Mouse (Mus musculus): Measurements from ENCODE around the gene Orai1.

The Orai1 gene

DNA sequence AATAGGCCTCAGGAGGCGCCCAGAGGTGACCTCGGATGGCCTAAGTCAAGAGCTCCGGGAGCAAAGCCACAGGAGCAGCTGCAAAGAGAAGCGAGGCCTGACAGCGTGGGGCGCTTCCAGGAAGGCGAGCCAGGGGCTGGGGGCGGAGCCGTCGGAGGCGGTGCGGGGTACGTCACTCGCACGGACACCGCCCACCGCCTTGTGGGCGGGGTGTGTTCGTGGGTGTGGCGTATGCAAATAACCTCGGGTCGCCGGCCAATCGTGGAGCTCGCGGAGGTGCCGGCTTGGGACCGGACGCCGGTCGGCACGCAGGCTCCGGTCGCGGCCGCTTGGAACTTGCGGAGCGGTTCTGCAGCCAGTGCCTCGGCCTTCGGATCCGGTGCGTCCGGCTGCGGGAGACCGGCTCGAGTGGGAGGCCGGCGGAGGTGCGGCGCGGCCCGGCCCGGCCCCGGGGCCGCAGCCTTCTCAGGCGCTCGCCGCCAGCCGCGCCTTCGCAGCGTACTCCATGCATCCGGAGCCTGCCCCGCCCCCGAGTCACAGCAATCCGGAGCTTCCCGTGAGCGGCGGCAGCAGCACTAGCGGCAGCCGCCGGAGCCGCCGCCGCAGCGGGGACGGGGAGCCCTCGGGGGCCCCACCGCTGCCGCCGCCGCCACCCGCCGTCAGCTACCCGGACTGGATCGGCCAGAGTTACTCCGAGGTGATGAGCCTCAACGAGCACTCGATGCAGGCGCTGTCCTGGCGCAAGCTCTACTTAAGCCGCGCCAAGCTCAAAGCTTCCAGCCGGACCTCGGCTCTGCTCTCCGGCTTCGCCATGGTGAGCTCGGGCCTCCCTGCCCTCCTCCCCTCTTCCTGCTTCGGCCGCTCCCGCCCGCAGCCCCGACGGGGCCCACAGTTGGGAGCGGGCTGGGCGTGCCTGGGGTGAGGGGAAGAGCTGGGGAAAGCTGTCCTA lies at the start of gene Orai1:
Gene Orai1, plus strand, starts transcription at position 322 of the 949 bp plus-strand sequence.
- in situ Hi-C loops (cut with MboI; ENCODE audit: unreplicated experiment in 2 of 2) = loop anchor here (5.0 kb wide), 2 partner anchors 48 to 88 kb away; no protein-coding TSS in a partner anchor

GRCm38 (mm10) chr5:122965427-122965826 lies 49.4 kb upstream of the Orai1 start:
- in situ Hi-C loops (cut with MboI; ENCODE audit: unreplicated experiment in 2 of 2) = loop anchor here (5.0 to 25.0 kb wide), 5 partner anchors 42 to 209 kb away; partner anchors contain the start of genes Morn3 (in 1 of the 2) and Psmd9 (in 1 of the 2)

DNA sequence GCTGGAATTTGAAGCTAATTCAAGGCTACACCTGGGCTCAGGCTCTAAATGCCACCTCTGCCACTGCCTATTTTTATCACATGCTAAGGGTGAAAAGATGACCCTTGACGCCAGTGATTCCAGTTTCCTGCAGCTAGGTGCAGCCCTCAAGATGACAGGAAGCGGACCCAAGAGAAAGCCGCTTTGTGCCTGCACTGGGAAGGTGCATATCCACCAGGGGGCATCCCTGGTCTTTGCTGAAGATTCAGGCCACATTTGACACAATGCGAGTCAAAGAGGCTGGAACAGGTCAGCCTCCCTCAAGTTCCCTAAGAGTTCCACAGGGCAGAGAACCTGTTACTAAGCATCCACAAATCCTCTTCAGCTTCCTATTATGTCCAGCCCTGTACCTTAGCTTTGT lies 46.6 kb upstream of the Orai1 start:
- in situ Hi-C loops (cut with MboI; ENCODE audit: unreplicated experiment in 2 of 2) = loop anchor here (5.0 to 25.0 kb wide), 5 partner anchors 39 to 206 kb away; partner anchors contain the start of genes Morn3 (in 1 of the 2) and Psmd9 (in 1 of the 2)

DNA sequence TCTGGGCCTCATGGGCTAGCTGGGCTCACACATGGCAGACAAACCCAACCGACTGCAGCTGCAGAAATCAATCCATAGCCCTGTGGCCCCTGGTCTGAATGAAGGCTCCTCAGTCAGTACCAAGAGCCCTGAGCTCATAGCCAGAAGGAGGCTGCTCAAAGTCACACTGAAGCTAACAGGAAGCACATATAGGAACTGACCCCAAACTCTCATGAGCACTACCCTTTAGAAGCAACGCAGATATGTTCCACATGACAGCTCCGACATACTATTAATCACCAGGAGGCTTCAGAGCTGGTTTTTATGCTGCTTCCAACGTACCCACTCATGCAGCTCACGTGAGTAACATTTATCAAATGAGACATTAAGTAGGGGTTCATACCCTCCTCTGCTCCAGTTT lies 44.8 kb upstream of the Orai1 start:
- in situ Hi-C loops (cut with MboI; ENCODE audit: unreplicated experiment in 2 of 2) = loop anchor here in 1 of 2 experiments (25.0 kb wide), 1 partner anchor 192 kb away; the partner anchor contains the start of gene Psmd9

DNA sequence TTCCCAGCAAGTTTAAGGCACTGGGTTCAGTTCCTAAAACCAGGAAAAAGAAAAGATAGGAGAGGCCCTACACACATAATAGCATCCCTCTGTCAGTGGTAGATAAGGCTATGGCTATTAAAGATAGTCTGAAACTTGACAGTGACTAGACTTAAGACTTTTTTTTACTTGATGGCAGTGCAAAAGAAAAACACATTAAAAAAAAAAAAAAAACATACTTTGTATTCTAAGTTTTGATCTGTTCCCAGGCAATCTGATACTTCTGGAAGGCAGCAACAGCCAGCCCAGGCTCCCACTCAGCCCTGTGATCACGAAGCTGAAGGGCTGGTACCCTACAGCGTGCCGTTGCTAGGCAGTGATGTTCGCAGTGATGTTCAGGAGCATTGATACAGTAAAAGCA lies 43.4 kb upstream of the Orai1 start:
- in situ Hi-C loops (cut with MboI; ENCODE audit: unreplicated experiment in 2 of 2) = loop anchor here in 1 of 2 experiments (25.0 kb wide), 1 partner anchor 191 kb away; the partner anchor contains the start of gene Psmd9

- in situ Hi-C loops (cut with MboI; ENCODE audit: unreplicated experiment in 2 of 2) = loop anchor here in 1 of 2 experiments (25.0 kb wide), 1 partner anchor 190 kb away; the partner anchor contains the start of gene Psmd9
These were observed 42.8 kb upstream of the Orai1 start for GRCm38 (mm10) chr5:122972116-122972515.

GRCm38 (mm10) chr5:122974701-122975100 lies 40.2 kb upstream of the Orai1 start:
- in situ Hi-C loops (cut with MboI; ENCODE audit: unreplicated experiment in 2 of 2) = loop anchor here in 1 of 2 experiments (25.0 kb wide), 1 partner anchor 188 kb away; the partner anchor contains the start of gene Psmd9

DNA sequence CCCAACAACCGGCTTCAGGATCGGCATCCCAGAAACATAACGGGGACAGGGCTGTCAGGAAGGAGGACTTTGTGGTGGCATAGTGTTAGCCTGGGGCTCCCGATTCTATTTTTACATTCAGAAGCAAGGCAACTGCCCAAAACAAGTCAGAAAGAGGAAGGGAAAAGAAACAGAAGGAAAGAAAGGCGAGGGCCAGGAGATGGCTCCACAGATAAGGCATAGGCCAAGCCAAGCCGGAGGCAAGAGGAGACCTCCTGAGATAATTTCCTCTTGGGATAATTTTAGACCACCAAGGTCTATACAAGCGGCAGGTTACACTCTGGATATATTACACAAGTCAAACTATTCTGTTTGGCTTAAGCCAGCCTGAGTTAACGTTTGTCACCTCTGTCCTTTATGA lies 35.9 kb upstream of the Orai1 start:
- in situ Hi-C loops (cut with MboI; ENCODE audit: unreplicated experiment in 2 of 2) = no loop called here

GRCm38 (mm10) chr5:122984483-122984882 lies 30.4 kb upstream of the Orai1 start:
- in situ Hi-C loops (cut with MboI; ENCODE audit: unreplicated experiment in 2 of 2) = no loop called here

DNA sequence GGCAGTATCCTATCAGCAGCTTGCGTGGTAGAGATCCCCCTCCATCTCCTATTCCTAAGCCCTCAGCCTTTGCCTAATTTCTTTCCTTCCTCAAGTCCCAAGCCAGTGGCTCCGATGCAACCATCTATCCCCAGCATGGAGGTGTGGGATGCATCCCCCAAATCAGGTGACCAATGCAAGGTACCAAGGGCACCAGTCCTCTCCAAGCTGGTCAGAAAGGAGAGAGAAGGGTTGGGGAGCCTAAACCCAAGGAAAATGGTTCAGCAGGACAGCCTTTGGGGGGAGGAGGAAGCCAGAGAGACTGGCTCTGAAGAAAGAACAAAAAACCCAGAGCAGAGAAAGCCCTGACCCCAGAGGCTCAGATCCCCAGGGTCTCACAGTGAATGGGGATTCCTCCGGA lies 29.6 kb upstream of the Orai1 start:
- in situ Hi-C loops (cut with MboI; ENCODE audit: unreplicated experiment in 2 of 2) = no loop called here

- in situ Hi-C loops (cut with MboI; ENCODE audit: unreplicated experiment in 2 of 2) = no loop called here
These were observed 28.8 kb upstream of the Orai1 start for GRCm38 (mm10) chr5:122986091-122986493.

GRCm38 (mm10) chr5:122987211-122988020 lies 27.5 kb upstream of the Orai1 start:
- in situ Hi-C loops (cut with MboI; ENCODE audit: unreplicated experiment in 2 of 2) = no loop called here

DNA sequence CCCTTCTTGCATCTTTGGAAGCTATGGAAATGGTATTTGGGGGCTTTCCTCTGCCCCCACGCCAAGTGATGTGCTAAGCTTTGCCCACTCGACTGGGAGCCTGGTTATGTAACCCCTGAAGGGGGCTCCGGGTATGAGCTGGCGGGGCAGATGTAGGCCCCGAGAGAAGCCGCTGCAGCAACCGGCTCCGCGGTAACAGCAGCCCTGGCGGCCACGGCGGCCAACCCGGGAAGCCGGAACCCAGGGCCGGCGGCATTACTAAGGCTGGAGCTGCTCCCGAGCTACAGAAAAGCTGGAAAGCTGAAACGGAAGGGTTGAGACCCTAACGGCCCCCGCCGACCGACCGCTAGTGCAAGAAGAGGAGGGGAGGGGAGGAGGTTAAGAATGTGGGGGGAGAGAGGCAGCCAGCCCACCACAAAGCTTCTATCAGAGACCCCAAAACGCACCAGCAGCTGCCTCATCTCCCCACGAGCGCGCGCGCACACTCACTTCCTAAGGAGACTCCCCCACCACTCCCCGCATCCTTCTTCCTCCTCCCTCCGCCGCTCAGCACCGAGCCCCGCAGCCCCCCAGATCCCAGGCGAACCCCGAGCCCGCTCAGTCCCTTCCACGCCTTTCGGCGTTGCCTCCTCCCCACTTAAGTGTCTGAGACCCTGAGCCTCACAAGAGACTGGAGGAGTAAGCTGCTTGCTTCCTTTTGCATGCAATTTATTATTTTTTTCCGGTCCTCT lies 26.7 kb upstream of the Orai1 start:
- in situ Hi-C loops (cut with MboI; ENCODE audit: unreplicated experiment in 2 of 2) = no loop called here

DNA sequence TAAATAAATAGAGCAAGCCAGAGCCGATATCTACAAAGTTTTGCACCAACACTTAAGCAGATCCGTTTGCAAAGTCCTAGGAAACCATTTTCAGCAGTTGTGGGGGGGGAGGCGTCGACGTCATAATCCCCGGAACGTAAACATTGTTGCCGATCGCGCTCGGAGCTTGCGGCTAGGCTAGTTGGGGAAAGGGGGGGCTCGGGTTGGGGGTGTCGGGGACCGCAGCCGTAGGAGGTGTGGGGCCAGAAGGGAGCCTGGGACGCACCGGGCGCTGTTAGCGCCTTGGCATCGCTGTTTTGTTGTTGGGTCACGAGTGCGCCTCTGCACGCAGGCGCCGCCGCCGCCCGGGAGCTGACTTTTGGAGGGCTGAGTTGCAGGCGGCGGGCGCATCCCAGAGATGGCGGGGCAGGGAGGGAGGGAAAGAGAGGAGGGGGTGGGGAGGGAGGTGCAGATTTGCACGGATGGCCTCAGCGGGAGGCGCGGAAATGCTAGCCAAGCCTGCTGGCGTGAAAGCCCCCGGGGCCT lies 25.8 kb upstream of the Orai1 start:
- in situ Hi-C loops (cut with MboI; ENCODE audit: unreplicated experiment in 2 of 2) = no loop called here

- in situ Hi-C loops (cut with MboI; ENCODE audit: unreplicated experiment in 2 of 2) = no loop called here
These were observed 25.1 kb upstream of the Orai1 start, which contains the start of gene Kdm2b for GRCm38 (mm10) chr5:122989551-122990330. Kdm2b (minus strand) TSS chr5:122989823.

- in situ Hi-C loops (cut with MboI; ENCODE audit: unreplicated experiment in 2 of 2) = no loop called here
These were observed 24.3 kb upstream of the Orai1 start for GRCm38 (mm10) chr5:122990411-122991160.

DNA sequence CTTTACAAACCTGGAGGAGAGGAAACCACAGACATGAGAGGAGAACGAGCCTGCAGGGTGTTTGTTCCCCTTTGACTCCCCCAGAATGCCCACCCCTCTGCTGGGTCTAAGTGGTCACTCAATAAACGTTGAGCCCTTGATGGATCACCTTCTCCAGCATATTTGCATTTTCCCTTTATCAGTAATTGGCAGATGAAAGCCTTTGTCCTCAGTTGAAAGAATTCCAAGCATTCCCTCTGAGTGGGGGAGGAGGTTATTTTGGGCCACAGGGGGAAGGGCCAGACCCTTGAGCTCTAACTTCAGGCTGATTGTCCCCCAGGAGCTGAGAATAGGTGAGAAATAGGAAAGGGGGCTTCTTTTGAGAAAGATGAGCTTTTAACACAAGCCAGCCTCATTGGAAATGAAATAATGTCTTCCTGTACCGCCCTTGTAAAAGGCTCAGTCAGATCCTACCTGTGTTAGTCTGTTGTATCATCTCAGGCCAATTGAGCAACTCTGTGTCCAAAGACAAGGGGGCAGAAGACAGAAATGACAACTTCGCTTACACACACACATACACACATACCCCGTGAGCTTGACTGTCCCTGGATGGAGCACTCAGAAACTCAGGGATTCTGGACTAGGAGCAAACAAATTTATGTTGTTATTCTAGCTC lies 23.4 kb upstream of the Orai1 start:
- in situ Hi-C loops (cut with MboI; ENCODE audit: unreplicated experiment in 2 of 2) = no loop called here

DNA sequence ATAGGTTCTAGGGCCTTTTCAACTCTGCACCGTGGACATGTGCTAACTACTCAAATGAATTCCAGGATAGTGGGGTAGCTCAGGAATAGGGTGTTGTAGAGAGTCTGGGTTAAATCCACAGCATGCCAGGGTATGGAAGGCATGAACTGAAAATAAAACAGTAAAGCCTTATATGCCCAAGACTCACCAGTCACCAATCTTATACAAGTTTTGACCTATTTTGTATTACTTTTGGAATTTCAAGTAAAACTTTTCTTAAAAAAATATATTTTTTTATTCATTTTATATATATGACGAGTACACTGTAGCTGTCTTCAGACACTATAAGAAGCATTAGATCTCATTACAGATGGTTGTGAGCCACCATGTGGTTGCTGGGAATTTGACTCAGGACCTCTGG lies 21.1 kb upstream of the Orai1 start:
- in situ Hi-C loops (cut with MboI; ENCODE audit: unreplicated experiment in 2 of 2) = no loop called here
